ENCODE assay signal across 11 mouse cellular contexts in genomic region chr17:49247215-49247614, GRCm38 (mm10).
DNase-seq lines count a peak whose midpoint lies in the region; ATAC-seq and TF ChIP-seq lines count a peak whose summit lies in the region.
"Had no signal": no experiment of that assay in that cellular context is flagged by ENCODE, and none has a peak within 500 bp of the region (broad histone marks: within the 10 kb centered on the region; RNA-seq: fewer than 3 reads in every experiment).

No protein-coding gene starts in this region.

- no peaks in the 10 kb centered on the region for H3K9me3 ChIP-seq in hindbrain, embryonic 13.5 days
- no peaks in the 10 kb centered on the region for H3K9me3 ChIP-seq in hindbrain, embryonic 11.5 days (ENCODE audit: control insufficient read depth, low read length)
- H3K9me3 ChIP-seq in midbrain, embryonic 14.5 days (ENCODE audit: control insufficient read depth, low read length) = no peaks in the 10 kb centered on the region
- H3K9me3 ChIP-seq in midbrain, embryonic 10.5 days (replicated peaks) = no peaks in the 10 kb centered on the region
- H3K9me3 ChIP-seq in limb, embryonic 14.5 days (ENCODE audit: control insufficient read depth, low read length) = no peaks in the 10 kb centered on the region

- 0 out of 2 replicates have a peak overlapping the region, but pooled peaks have one; percentile 20 for H3K27ac ChIP-seq in hindbrain, embryonic 13.5 days
- H3K27ac ChIP-seq in hindbrain, embryonic 11.5 days (ENCODE audit: low read depth, low read length) = no peak overlapping the region; the same call in 1 of the 2 replicates
- H3K27ac ChIP-seq in midbrain, embryonic 14.5 days (replicated peaks; ENCODE audit: low read depth, low read length) = peak overlapping the region; percentile 52
- H3K27ac ChIP-seq in midbrain, embryonic 10.5 days (replicated peaks) = no peak overlapping the region
- no peak overlapping the region for H3K27ac ChIP-seq in limb, embryonic 14.5 days (replicated peaks; ENCODE audit: low read depth, low read length)
- H3K27ac ChIP-seq: macrophage had no signal

- no peak overlapping the region for H3K9ac ChIP-seq in hindbrain, embryonic 13.5 days
- no peak overlapping the region for H3K9ac ChIP-seq in hindbrain, embryonic 11.5 days (ENCODE audit: low read depth, low read length)
- H3K9ac ChIP-seq in midbrain, embryonic 14.5 days (replicated peaks; ENCODE audit: low read length) = 0 out of 2 replicates have a peak overlapping the region, but pooled peaks have one; percentile 7
- H3K9ac ChIP-seq in limb, embryonic 14.5 days (ENCODE audit: low read depth, low read length, severe bottlenecking) = no peak overlapping the region

- whole genome bisulfite sequencing in hindbrain, embryonic 13.5 days = 43% methylated on average over 17 of the region's 17 CpGs
- WGBS in hindbrain, embryonic 11.5 days = 77% methylated on average over 17 of the region's 17 CpGs
- WGBS in midbrain, embryonic 14.5 days = 49% methylated on average over 17 of the region's 17 CpGs
- WGBS in midbrain, embryonic 10.5 days = 87% methylated on average over 17 of the region's 17 CpGs
- 25% methylated on average over 17 of the region's 17 CpGs for WGBS in limb, embryonic 14.5 days

- no peaks in the 10 kb centered on the region for H3K27me3 ChIP-seq in hindbrain, embryonic 13.5 days
- no peaks in the 10 kb centered on the region for H3K27me3 ChIP-seq in hindbrain, embryonic 11.5 days (ENCODE audit: control insufficient read depth, insufficient read depth, low read length)
- H3K27me3 ChIP-seq in midbrain, embryonic 14.5 days (ENCODE audit: control insufficient read depth, insufficient read depth, low read length) = no peaks in the 10 kb centered on the region
- H3K27me3 ChIP-seq in midbrain, embryonic 10.5 days (ENCODE audit: low read depth, poor library complexity, severe bottlenecking) = no peaks in the 10 kb centered on the region
- no peaks in the 10 kb centered on the region for H3K27me3 ChIP-seq in limb, embryonic 14.5 days (ENCODE audit: control insufficient read depth, insufficient read depth, low read length)

- peak overlapping the region; percentile 23 for H3K4me2 ChIP-seq in hindbrain, embryonic 13.5 days
- H3K4me2 ChIP-seq in hindbrain, embryonic 11.5 days (replicated peaks; ENCODE audit: low read depth, low read length) = no peak overlapping the region
- H3K4me2 ChIP-seq in midbrain, embryonic 14.5 days (ENCODE audit: low read length) = peak overlapping the region; percentile 32
- peak overlapping the region; percentile 18 for H3K4me2 ChIP-seq in limb, embryonic 14.5 days (replicated peaks; ENCODE audit: low read depth, low read length, severe bottlenecking)

- no peaks in the 10 kb centered on the region for H3K36me3 ChIP-seq in hindbrain, embryonic 13.5 days
- H3K36me3 ChIP-seq in hindbrain, embryonic 11.5 days (ENCODE audit: control insufficient read depth, insufficient read depth, low read length) = no peaks in the 10 kb centered on the region
- H3K36me3 ChIP-seq in midbrain, embryonic 14.5 days (ENCODE audit: control insufficient read depth, insufficient read depth, low read length) = no peaks in the 10 kb centered on the region
- no peaks in the 10 kb centered on the region for H3K36me3 ChIP-seq in midbrain, embryonic 10.5 days
- no peaks in the 10 kb centered on the region for H3K36me3 ChIP-seq in limb, embryonic 14.5 days (ENCODE audit: control insufficient read depth, insufficient read depth, low read length)

- no peak for DNase-seq in hindbrain, embryonic 11.5 days (ENCODE audit: low spot score)
- DNase-seq in midbrain, embryonic 14.5 days = peak; percentile 62
- DNase-seq in midbrain, embryonic 10.5 days (ENCODE audit: low spot score) = no peak
- peak; percentile 24 for DNase-seq in limb, embryonic 14.5 days (ENCODE audit: low spot score)
- no peak for DNase-seq in cerebellum, postnatal 14 days
- DNase-seq: adrenal gland, adult 2 months; right cerebral cortex, adult 18-20 months; thymus, postnatal 36 days had no signal

- H3K4me1 ChIP-seq in hindbrain, embryonic 13.5 days (replicated peaks) = peaks cover 44% of the 10 kb centered on the region
- H3K4me1 ChIP-seq in hindbrain, embryonic 11.5 days (replicated peaks; ENCODE audit: control insufficient read depth, insufficient read depth, low read length) = peaks cover 3% of the 10 kb centered on the region; the same call in 1 of the 2 replicates
- H3K4me1 ChIP-seq in midbrain, embryonic 14.5 days (ENCODE audit: control insufficient read depth, insufficient read depth, low read length) = peaks cover 24% of the 10 kb centered on the region
- peaks cover 31% of the 10 kb centered on the region for H3K4me1 ChIP-seq in midbrain, embryonic 10.5 days
- H3K4me1 ChIP-seq in limb, embryonic 14.5 days (ENCODE audit: control insufficient read depth, insufficient read depth, low read length) = peaks cover 11% of the 10 kb centered on the region

- no peak for ATAC-seq in hindbrain, embryonic 13.5 days (ENCODE audit: low FRiP score)
- no peak for ATAC-seq in hindbrain, embryonic 11.5 days (ENCODE audit: low FRiP score)
- no peak for ATAC-seq in midbrain, embryonic 14.5 days (ENCODE audit: low FRiP score, low TSS enrichment)
- no peak for ATAC-seq in limb, embryonic 14.5 days (ENCODE audit: low FRiP score, low read depth)
- ATAC-seq in activated CD4-positive, CD25-positive, alpha-beta regulatory T cell, adult 4 months = no peak

- no peak for TF ChIP-seq POLR2A in limb, embryonic 14.5 days (IDR thresholded peaks at IDR 0.05; ENCODE audit: borderline replicate concordance, extremely low read depth, insufficient read depth, insufficient read length)

- no peak overlapping the region for H3K4me3 ChIP-seq in hindbrain, embryonic 13.5 days
- no peak overlapping the region for H3K4me3 ChIP-seq in hindbrain, embryonic 11.5 days (ENCODE audit: low read depth, low read length)
- no peak overlapping the region for H3K4me3 ChIP-seq in midbrain, embryonic 14.5 days (replicated peaks; ENCODE audit: low read depth, low read length)
- H3K4me3 ChIP-seq in midbrain, embryonic 10.5 days = no peak overlapping the region
- H3K4me3 ChIP-seq in limb, embryonic 14.5 days (replicated peaks; ENCODE audit: low read length) = no peak overlapping the region

Comparison
In these comparisons a context has a peak if more than half of its experiments do, and no peak if none do; other contexts are left out.
1. H3K27ac ChIP-seq: peak in hindbrain, embryonic 13.5 days (single experiment) and midbrain, embryonic 14.5 days (single experiment); none in hindbrain, embryonic 11.5 days (single experiment), midbrain, embryonic 10.5 days (single experiment) and limb, embryonic 14.5 days (single experiment).
2. DNase-seq: peak in midbrain, embryonic 14.5 days (single experiment) and limb, embryonic 14.5 days (single experiment); none in hindbrain, embryonic 11.5 days (single experiment), midbrain, embryonic 10.5 days (single experiment) and cerebellum, postnatal 14 days (0 of 2).